Mouse (Mus musculus): ENCODE data around the gene Relch. TPM values are rescaled to one million over a fixed set of nuclear protein-coding genes. Genes with fewer than 3 reads are reported as not detected.
"Not testable (repeated sequence)": the region's sequence is repeated elsewhere in the genome, so short reads cannot be mapped to it uniquely, and the experiment has no call there.

The Relch gene
- total and polyA plus RNA-seq, 2 experiments = 15.1 to 23.5 TPM

DNA sequence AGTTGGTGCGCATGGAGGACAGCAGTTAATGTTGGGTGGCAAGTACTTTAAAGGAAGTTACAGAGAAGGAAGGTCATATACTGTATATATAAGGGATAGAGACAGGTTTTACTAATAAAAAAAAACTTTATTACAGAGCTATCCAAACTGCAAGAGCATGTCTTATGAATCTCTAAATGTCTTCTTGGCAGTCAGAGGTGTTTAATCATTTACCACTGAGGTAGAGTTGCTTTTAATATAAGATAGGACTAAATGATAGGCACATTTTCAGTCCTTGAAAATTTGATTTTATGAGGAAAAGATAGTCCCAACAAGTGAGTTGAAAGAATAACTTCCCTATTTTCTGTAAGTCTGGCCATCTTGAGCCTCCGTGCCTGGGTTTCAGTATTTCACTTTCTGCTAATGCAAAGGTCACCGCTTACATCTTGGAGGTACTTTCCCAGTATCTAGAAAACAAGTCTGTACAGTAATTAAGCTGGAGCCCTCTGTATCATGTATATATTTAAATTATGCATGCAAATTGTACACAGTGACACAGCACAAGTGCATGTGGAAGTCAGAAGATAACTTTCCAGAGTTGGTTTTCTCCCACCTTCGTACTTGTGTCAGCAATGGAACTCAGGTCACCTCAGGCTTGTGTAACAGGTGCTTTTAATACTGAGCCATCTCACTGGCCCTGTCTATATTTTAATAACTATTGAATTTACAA is 84.6 kb downstream of the Relch start:
- WGBS = 96% methylated on average over 4 of the region's 4 CpGs
- no peak for DNase-seq (ENCODE audit: extremely low read depth, low read depth, low spot score)
- no peak for TF ChIP-seq CTCF (IDR thresholded peaks at IDR 0.05; ENCODE audit: low read depth, low read length)
- no peak for TF ChIP-seq POLR2A (IDR thresholded peaks at IDR 0.05; ENCODE audit: extremely low read depth, insufficient read depth, low read length)
- Histone ChIP-seq H3K4me3 (ENCODE audit: insufficient read depth, low read depth, low read length) (no peak overlapping the region), H3K9ac (ENCODE audit: low read depth, low read length) (no peak overlapping the region), H3K27ac (replicated peaks; ENCODE audit: insufficient read depth, low read depth, low read length) (no peak overlapping the region), H3K4me1 (ENCODE audit: control insufficient read depth, insufficient read depth, low read length) (no peaks in the 10 kb centered on the region), H3K79me2 (ENCODE audit: control insufficient read depth, insufficient read depth, low read length) (no peaks in the 10 kb centered on the region), H3K36me3 (ENCODE audit: control insufficient read depth, insufficient read depth, low read length) (peaks cover 67% of the 10 kb centered on the region), H3K27me3 (ENCODE audit: control insufficient read depth, insufficient read depth, low read length) (no peaks in the 10 kb centered on the region)

DNA sequence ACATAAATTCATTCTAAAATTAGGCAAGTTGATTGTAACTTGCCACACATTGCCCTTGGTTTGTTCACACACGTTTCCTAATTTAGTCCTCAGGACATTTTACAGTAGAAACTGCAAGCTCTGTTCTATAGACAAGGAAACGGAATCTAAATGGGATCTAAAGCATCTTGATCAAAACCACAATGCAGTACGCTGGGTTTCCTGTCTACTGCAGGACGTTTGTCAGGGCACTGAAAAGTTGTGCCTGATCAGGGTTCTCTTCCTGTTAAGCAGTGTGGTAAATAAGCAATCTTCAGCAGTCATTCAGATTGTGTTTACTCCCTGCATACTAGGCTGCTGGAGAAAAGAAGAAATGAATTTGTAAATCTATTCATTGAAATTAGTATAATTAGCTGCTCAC is 88.5 kb downstream of the Relch start:
- Histone ChIP-seq H3K4me3 (ENCODE audit: insufficient read depth, low read depth, low read length) (no peak overlapping the region), H3K79me2 (ENCODE audit: control insufficient read depth, insufficient read depth, low read length) (no peaks in the 10 kb centered on the region), H3K4me1 (ENCODE audit: control insufficient read depth, insufficient read depth, low read length) (no peaks in the 10 kb centered on the region), H3K27ac (replicated peaks; ENCODE audit: insufficient read depth, low read depth, low read length) (no peak overlapping the region), H3K27me3 (ENCODE audit: control insufficient read depth, insufficient read depth, low read length) (no peaks in the 10 kb centered on the region), H3K9ac (ENCODE audit: low read depth, low read length) (no peak overlapping the region), H3K36me3 (ENCODE audit: control insufficient read depth, insufficient read depth, low read length) (peaks cover 51% of the 10 kb centered on the region)
- no peak for DNase-seq (ENCODE audit: extremely low read depth, low read depth, low spot score)
- TF ChIP-seq CTCF (IDR thresholded peaks at IDR 0.05; ENCODE audit: low read depth, low read length) = no peak
- TF ChIP-seq POLR2A (IDR thresholded peaks at IDR 0.05; ENCODE audit: extremely low read depth, insufficient read depth, low read length) = no peak
- WGBS = 80% methylated on average over 4 of the region's 4 CpGs

DNA sequence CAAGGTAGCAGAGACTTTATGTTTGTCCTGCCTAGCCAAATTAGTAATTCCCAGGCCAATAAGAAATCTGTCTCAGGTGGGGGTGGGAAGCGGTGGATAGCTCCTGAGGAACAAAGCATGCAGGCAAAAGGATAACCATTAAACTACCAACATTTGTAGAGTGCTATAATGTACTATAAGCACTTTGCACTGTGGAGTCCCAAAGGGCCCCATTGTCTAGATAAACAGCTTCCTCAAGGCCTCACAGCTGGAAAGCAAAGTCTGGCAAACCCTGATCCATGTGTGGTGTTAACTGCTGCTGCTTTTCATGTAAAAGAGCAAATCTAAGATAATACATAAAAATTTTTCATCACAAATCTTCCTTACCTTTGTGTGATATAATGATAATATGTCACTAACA is 89.3 kb downstream of the Relch start:
- Histone ChIP-seq H3K36me3 (ENCODE audit: control insufficient read depth, insufficient read depth, low read length) (peaks cover 47% of the 10 kb centered on the region), H3K4me1 (ENCODE audit: control insufficient read depth, insufficient read depth, low read length) (no peaks in the 10 kb centered on the region), H3K4me3 (ENCODE audit: insufficient read depth, low read depth, low read length) (no peak overlapping the region), H3K79me2 (ENCODE audit: control insufficient read depth, insufficient read depth, low read length) (no peaks in the 10 kb centered on the region), H3K27ac (replicated peaks; ENCODE audit: insufficient read depth, low read depth, low read length) (no peak overlapping the region), H3K27me3 (ENCODE audit: control insufficient read depth, insufficient read depth, low read length) (no peaks in the 10 kb centered on the region), H3K9ac (ENCODE audit: low read depth, low read length) (no peak overlapping the region)
- no peak for TF ChIP-seq CTCF (IDR thresholded peaks at IDR 0.05; ENCODE audit: low read depth, low read length)
- TF ChIP-seq POLR2A (IDR thresholded peaks at IDR 0.05; ENCODE audit: extremely low read depth, insufficient read depth, low read length) = no peak
- no peak for DNase-seq (ENCODE audit: extremely low read depth, low read depth, low spot score)
- WGBS = 97% methylated on average over 1 of the region's 1 CpGs

DNA sequence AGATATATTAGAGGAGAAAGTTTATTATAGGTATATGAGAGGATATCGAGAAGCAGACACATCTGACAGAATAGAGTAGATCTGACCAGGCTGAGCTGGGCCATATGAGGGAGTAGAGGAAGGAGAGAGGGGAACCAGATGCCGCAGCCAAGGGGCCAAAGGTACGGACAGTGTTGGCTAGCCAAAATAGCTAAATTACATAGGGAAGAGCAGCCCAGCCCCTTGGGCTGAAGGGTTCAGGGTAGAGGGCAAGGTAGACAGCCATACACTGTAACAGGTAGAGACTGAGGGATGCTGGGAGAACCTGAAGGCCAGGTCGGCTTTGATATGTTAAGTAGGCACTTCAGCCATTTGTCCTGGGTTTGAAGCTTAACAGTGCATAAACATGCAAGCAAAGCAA is 95.1 kb downstream of the Relch start:
- no peak for TF ChIP-seq POLR2A (IDR thresholded peaks at IDR 0.05; ENCODE audit: extremely low read depth, insufficient read depth, low read length)
- no peak for TF ChIP-seq CTCF (IDR thresholded peaks at IDR 0.05; ENCODE audit: low read depth, low read length)
- H3K4me1 ChIP-seq (ENCODE audit: control insufficient read depth, insufficient read depth, low read length) = no peaks in the 10 kb centered on the region
- H3K4me3 ChIP-seq (ENCODE audit: insufficient read depth, low read depth, low read length) = no peak overlapping the region
- WGBS = 92% methylated on average over 4 of the region's 4 CpGs
- DNase-seq (ENCODE audit: extremely low read depth, low read depth, low spot score) = no peak
- no peaks in the 10 kb centered on the region; the same call in 1 of the 2 replicates for H3K27me3 ChIP-seq (ENCODE audit: control insufficient read depth, insufficient read depth, low read length)
- no peaks in the 10 kb centered on the region for H3K79me2 ChIP-seq (ENCODE audit: control insufficient read depth, insufficient read depth, low read length)
- peaks cover 7% of the 10 kb centered on the region; the same call in 1 of the 2 replicates for H3K36me3 ChIP-seq (ENCODE audit: control insufficient read depth, insufficient read depth, low read length)
- no peak overlapping the region for H3K27ac ChIP-seq (replicated peaks; ENCODE audit: insufficient read depth, low read depth, low read length)
- no peak overlapping the region for H3K9ac ChIP-seq (ENCODE audit: low read depth, low read length)

DNA sequence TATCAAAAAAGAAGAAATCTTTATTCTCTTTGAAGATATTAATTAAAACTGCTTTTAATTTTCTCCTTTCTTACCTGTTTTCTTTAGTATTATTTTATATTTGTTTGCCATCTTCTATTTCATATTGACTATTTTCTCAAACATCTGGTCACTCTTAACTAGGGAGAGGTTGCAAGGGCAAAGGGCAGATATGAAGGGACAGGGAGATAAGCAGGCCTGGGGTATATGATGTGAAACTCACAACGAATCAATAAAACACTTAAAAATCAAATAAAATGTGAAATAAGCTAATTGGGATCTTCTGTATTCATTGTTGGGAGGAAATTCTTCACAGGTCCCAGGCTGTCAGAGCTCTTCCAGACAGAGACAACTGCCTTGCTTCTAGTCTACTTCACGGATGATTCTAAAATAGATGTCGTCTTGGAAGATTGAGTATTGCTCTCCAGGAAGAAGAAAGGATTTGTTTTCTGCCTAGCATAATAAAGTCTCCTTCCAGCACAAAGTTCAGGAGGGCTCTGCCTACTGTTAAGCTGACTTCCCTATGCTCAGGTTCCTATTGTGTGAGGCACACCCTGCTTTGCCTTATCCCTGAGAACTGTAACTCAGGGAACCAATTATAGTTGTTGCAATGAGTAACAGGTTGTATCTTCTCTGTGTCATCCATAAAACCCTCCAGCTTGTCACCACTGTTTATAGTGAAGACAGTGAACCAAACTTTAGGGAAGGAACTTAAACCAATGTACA is 95.9 kb downstream of the Relch start:
- Histone ChIP-seq H3K4me3 (ENCODE audit: insufficient read depth, low read depth, low read length) (no peak overlapping the region), H3K27me3 (ENCODE audit: control insufficient read depth, insufficient read depth, low read length) (no peaks in the 10 kb centered on the region; the same call in 1 of the 2 replicates), H3K27ac (replicated peaks; ENCODE audit: insufficient read depth, low read depth, low read length) (no peak overlapping the region), H3K79me2 (ENCODE audit: control insufficient read depth, insufficient read depth, low read length) (no peaks in the 10 kb centered on the region), H3K9ac (ENCODE audit: low read depth, low read length) (no peak overlapping the region), H3K4me1 (ENCODE audit: control insufficient read depth, insufficient read depth, low read length) (no peaks in the 10 kb centered on the region), H3K36me3 (ENCODE audit: control insufficient read depth, insufficient read depth, low read length) (peaks cover 6% of the 10 kb centered on the region; the same call in 1 of the 2 replicates)
- TF ChIP-seq POLR2A (IDR thresholded peaks at IDR 0.05; ENCODE audit: extremely low read depth, insufficient read depth, low read length) (no peak), CTCF (IDR thresholded peaks at IDR 0.05; ENCODE audit: low read depth, low read length) (no peak)
- 77% methylated on average over 3 of the region's 3 CpGs for WGBS
- no peak for DNase-seq (ENCODE audit: extremely low read depth, low read depth, low spot score)

DNA sequence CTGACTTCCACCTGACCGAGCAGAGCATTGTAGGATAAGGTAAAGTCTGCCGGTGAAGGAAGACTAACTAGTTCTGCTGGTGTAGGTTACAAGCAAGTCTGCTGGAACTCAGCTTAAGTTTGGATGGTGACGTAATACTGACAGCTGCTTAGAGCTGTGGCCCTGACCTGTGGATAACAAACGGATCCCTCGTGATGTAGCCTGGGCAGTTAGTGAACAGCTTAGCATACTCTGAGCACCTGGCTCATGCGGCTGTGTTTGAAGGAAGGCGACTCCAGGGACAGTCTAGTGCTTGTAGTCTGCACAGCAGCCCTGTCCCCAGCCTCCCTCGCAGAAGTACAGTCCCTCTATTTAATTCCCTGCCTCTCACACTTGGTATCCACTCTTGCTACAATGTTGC is 101.9 kb downstream of the Relch start:
- Histone ChIP-seq H3K79me2 (ENCODE audit: control insufficient read depth, insufficient read depth, low read length) (no peaks in the 10 kb centered on the region), H3K9ac (ENCODE audit: low read depth, low read length) (no peak overlapping the region), H3K36me3 (ENCODE audit: control insufficient read depth, insufficient read depth, low read length) (no peaks in the 10 kb centered on the region), H3K27me3 (ENCODE audit: control insufficient read depth, insufficient read depth, low read length) (no peaks in the 10 kb centered on the region; the same call in 1 of the 2 replicates), H3K27ac (replicated peaks; ENCODE audit: insufficient read depth, low read depth, low read length) (no peak overlapping the region), H3K4me1 (ENCODE audit: control insufficient read depth, insufficient read depth, low read length) (no peaks in the 10 kb centered on the region), H3K4me3 (ENCODE audit: insufficient read depth, low read depth, low read length) (no peak overlapping the region)
- 60% methylated on average over 8 of the region's 8 CpGs for WGBS
- no peak for TF ChIP-seq POLR2A (IDR thresholded peaks at IDR 0.05; ENCODE audit: extremely low read depth, insufficient read depth, low read length)
- no peak for TF ChIP-seq CTCF (IDR thresholded peaks at IDR 0.05; ENCODE audit: low read depth, low read length)
- DNase-seq (ENCODE audit: extremely low read depth, low read depth, low spot score) = no peak

DNA sequence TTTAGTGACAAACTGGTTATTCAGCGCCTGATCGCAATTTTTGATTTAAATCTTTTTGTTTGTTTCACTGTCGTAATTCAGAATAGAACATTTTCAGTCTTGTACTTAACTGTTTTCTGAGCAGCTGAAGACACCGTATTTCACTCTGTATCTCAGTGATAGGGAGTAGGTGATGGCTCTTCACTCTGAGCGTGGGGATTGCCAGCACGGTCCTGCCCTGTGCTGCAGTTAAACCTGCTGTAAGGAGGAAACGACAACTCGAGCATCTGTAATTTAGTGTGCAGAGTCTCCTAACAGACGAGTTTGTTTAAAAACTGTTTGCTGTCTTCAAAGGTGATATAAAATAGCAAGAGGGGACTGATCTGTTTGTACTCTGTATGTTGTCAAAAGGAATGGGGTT is 102.4 kb downstream of the Relch start:
- 87% methylated on average over 9 of the region's 9 CpGs for WGBS
- not testable (repeated sequence) for H3K36me3 ChIP-seq (ENCODE audit: control insufficient read depth, insufficient read depth, low read length); H3K4me3 ChIP-seq (ENCODE audit: insufficient read depth, low read depth, low read length); H3K27me3 ChIP-seq (ENCODE audit: control insufficient read depth, insufficient read depth, low read length); H3K9ac ChIP-seq (ENCODE audit: low read depth, low read length); H3K79me2 ChIP-seq (ENCODE audit: control insufficient read depth, insufficient read depth, low read length); H3K4me1 ChIP-seq (ENCODE audit: control insufficient read depth, insufficient read depth, low read length); DNase-seq (ENCODE audit: extremely low read depth, low read depth, low spot score); H3K27ac ChIP-seq (replicated peaks; ENCODE audit: insufficient read depth, low read depth, low read length)
